Mouse (Mus musculus): ENCODE measurements at regions not wholly inside any gene's neighbourhood (a gene's known extent, or its start where the extent isn't known, plus 50 kb on each side); places are given as distances from the start of the nearest gene placed in this dataset.

DNA sequence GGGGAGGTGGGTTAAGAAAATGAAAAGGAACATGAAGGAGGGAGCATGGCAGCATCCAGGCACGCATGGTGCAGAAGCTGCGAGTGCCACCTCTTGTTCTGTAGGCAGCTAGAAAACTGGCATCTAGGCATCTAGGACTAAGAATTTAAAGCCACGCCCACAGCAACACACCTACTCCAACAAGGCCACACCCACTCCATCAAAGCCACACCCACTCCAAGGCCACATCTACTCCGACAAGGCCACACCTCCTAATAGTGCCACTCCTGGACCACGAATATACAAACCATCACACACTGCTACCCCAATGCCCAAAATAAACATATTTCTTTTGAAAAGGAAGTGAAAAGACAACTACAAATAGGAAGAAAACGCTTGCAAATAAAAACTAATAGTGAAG is 66.6 kb upstream of the Zmiz1 start:
- DNase-seq = no peak

DNA sequence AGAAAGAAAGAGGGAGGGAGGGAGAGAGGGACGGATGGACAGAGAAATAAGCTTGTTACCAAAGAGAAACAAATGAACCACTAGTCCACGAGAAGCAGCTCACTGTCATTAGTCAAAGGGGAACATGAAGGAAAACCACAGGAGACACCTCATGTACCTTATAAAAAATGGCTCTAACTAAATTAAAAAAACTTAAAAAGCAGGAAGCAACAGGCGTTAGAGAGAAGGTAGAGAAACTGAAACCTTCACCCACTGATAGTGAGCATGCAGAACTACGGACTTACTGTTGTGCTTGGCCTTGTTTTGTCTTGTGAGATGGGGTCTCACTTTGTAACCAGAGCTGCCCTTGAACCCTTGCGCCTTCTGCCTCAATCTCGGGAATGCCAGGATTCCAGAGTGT is 66.0 kb upstream of the Zmiz1 start:
- no peak for DNase-seq

DNA sequence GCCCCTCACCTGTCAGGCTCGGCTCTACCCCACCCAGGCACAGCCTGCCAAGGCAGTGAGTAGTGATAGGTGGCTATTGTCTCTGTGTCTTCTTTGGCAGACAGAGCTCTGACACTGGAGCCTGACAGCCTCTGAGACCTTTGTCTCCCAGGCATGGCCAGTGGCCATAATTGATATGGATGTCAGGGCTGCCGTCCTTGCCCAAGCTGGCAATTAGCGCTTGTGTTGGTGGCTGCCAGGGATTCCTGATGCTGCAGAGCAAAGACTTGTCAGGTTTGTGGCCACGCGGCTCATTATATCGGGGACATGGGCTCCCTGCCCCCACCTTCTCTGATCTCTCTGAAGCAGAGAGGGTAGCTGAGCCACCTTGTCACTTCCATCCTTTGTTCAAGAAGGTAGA is 64.1 kb upstream of the Zmiz1 start:
- DNase-seq = no peak

DNA sequence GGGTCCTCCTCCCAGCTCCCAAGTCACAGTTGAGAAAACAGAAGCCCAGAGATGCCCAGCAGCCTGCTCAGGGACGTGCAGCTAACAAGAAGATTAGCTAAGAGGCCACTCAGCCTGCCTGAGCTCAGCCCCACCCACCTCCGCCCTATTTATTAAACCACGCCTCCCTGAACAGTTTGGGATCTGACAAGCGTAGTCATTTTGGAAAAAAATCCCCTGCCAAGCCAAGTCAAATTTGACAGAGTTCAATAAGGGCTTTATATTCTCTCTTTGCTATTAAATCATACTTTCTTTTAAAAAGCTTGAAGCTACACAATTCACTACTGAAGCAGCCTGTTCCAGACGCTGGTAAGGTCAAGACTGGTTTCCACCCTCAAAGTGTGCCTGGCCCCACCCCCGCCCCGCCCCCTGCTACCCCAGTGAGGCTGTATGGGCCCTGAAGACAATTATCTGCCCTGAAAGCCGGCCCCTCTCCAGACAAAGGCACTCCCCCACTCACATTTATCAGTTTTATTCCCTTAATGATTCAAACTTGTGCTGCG is 61.9 kb upstream of the Zmiz1 start:
- DNase-seq = peak; percentile 74

DNA sequence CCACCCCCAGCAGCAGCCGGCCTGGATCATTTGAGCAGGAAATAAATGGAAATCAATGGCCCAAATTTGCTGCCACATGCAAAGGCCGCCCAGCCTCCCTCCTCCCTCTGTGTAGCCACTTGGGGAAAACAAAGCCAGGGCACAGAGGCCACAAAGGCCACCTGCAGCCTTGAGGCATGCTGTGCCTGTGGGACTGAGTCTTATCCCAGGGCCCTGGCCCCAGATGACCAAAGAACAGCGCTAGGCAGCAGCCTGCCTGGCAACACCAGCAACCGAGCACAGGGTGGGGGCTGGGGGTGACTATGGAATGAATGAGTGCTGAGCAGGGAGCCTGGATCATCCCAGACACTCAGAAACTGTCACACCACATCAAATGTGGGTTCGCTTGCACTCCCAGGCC is 61.2 kb upstream of the Zmiz1 start:
- no peak for DNase-seq

DNA sequence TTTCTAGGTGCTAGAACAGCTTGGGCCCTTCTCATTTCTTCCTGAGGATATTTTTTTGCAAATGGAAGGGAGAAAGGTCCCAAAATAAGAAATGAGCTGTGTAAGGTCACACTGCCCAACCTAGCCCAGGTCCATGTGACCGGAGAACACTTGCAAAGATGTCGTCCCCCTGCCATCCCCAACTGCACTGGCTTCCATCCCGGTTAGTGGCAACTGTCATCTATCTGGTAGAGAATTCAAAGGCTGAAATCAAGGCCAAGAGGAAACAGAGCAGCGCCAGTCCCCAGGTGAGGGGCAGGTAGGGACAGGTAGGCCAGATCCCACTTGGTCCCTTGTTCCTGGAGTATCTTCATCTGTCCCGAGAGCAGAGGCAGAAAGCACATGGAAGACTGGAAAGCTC is 60.2 kb upstream of the Zmiz1 start:
- no peak for DNase-seq

DNA sequence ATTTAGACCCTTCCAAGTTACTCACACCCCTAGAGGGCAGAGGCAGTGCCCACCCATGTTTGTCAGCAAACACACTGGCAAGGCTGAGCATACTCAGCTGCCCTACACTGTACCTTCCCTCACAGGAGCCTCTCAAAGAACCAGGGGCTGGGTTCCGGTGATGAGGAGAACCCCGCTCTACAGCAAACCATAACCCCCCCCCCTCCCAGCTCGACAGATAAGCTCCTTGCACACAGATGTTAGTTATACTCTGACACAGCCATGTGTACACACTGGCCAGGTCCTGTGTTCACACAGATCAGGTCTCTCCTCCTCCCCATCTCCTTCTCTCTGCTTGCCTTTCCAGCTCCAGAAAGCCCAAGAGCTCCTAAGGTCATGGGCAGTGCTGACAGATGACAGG is 59.7 kb upstream of the Zmiz1 start:
- DNase-seq = no peak

DNA sequence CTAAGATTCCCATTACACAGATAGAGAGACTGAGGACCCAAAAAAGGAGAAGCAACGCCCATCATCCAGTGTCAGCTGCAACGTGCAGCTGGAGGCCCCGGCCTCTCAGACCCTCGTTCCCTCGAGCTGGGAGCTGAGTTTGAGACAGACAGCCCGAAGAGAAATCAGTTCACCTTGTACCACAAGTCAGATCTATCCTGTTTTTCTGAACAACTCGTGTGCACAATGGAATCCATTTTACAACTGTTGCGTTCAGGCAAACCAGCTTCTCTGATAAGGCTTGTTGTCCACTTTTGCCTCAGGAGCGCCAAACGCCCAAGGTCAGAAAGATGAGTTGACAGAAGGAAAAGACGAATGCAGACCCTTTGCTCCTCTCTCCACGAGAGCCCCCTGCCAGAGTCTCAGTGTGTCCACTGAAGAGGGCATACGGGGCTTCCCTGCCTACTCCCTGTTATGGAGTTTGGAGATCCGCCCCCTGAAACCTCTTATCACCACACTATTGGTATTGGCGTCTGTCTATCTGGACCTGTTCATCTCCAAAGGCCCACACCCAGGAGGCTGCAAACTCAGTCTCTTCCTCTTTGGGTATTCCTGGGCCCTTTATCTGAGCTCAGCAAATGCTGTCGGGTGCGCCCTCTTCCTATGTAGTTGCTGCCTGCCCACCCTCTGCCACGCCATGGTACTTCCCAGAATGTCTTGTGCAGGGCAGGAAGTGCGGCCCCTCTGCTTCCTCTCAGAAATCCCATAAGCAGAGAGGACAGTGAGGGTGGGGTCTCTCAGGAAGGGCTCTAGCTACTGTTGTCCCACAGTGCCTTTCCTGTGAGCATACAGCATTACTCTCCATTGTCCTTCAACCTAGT is 57.7 kb upstream of the Zmiz1 start:
- DNase-seq = peak; percentile 60

DNA sequence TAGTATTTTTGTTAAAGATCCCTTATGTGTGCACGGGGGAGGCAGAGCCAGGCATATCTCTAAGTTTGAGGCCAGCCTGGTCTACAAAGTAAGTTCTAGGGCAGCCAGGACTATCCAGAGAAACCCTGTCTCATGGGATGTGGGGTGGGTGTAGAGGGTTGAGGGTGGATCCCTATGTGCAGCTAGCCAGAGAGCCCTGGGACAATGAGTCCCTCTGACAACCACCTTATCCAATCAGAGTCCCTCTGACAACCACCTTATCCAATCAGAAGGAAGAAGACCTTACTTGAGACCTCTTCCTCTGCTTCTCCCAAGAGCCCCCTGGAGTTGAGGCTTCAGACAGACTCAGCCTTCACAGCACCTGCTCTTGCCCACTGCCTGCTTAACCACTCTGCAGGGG is 56.6 kb upstream of the Zmiz1 start:
- no peak for DNase-seq

DNA sequence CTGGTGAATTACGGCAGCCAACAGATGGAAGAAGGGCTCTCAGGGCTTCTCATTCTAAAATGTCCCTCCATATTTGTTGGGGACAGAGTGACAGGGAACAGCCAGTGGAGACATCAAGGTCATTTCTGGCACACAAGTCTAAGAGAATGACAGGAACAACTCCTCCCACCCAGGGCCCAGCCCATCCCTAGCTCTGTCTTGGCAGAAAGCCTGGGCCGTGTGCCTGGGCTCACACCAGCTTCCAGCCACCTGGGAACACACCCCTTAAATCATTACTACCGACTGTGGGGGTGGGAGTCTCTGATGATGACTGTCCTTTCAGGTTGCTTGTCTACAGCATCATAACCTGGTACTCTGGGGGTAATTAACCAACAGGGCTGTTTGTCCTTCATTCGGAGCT is 53.8 kb upstream of the Zmiz1 start:
- peak; percentile 29 for DNase-seq

DNA sequence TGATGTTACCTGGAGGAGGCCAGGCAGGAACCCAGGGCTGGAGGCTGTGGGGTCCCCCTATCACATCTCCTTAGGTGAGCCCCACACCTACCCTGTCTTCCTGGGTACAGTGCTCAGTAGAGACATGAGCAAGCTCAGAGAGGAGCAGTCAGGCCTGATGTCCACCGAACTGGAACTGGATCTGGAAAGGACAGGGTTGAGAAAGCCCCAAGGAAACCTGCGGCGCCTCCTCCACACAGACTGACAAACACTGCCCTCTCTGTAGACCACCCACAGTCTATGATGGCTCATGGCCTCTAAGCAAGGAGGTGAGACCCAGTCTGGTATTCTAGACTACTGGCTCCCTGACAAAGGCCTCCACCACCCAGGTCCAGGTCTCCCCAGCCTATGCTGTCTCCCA is 52.9 kb upstream of the Zmiz1 start:
- DNase-seq = no peak

DNA sequence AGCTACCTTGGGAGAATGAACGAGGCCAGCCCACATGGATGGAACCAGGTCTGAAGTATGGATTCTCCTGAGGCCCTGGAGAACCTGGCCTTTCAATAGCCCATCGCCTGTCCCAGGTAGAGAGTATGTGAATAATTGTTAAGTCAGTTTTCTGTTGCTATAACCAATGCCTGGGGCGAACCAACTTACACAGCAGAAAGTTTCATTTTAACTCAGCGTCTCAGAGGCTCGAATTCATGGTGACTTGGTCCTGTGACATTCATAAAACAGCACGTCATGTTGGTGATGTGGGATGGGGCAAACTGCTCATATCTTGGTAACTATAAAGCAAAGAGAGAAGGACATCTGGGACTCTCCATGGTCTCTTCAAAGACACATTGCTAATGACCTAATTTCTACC is 52.4 kb upstream of the Zmiz1 start:
- no peak for DNase-seq

DNA sequence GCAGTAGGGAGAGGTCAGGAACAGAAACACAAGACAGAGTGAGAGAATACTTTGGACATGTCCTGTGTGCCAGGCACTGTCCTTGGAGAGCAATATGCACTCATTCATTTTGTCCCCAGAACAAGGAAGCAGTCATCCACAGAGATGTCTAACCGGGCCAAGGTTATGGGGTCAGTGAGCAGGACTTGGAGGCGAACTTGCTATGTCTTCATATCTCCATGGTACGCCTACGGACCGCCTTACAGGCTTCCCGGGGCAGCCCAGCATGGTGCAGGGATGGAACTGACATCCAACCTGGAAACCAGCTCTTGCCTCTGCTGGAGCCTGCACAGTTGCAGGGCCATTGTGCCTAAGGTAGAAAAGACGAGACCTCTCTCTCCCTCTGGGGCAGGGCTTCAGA is 51.9 kb upstream of the Zmiz1 start:
- DNase-seq = no peak

Measured in lung, postnatal 14 days (tissue).